Comparison of ENCODE assay signal across 8 mouse cellular contexts in the genomic region with DNA sequence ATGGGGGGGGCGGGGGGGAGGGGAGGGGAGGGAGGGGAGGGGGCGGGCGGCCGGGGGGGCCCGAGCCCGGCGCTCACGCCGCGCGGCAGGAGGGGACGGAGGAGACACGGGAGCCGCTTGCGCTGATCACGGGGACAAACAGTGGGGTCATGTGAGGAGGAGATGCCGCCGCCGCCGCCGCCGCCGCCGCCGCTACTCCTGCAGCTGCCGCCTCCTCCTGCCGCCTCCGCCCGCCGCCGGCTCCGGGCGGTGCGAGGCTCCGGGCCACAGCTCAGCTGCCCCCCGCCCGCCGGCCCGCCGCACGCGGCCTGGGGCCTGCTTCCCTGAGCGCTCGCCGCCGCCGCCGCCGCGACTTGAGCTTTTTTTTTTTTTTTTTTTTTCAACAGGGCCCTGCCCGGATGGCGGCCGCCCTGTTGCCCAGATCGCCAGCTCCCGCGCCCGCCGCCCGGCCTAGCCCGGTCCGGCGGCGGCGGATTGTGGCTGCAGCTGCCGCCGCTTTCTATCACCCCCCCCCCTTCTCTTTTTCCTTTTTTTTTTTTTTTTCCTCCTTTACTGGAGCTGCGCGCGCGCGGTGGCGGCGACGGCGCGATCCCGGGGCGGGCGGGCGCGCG. TPM values are rescaled to one million over a fixed set of nuclear protein-coding genes. Genes with fewer than 3 reads are reported as not detected.
DNase-seq lines count a peak whose midpoint lies in the region; ATAC-seq lines count a peak whose summit lies in the region.

Usf2 (minus strand) TSS at position 48 of the 611 bp plus-strand sequence.

- peaks cover 46% of the 10 kb centered on the region for H3K36me3 ChIP-seq in heart, embryonic 13.5 days
- H3K36me3 ChIP-seq in liver, embryonic 16.5 days (ENCODE audit: control insufficient read depth, insufficient read depth) = peaks cover 24% of the 10 kb centered on the region
- H3K36me3 ChIP-seq in neural tube, embryonic 13.5 days = peaks cover 48% of the 10 kb centered on the region

- peak within 1 kb of the TSS; percentile 89 for H3K4me2 ChIP-seq in heart, embryonic 13.5 days
- H3K4me2 ChIP-seq in liver, embryonic 16.5 days (ENCODE audit: low read depth, low read length) = peak within 1 kb of the TSS; percentile 88
- peak within 1 kb of the TSS; percentile 94 for H3K4me2 ChIP-seq in neural tube, embryonic 13.5 days

- no peaks in the 10 kb centered on the region for H3K9me3 ChIP-seq in heart, embryonic 13.5 days
- H3K9me3 ChIP-seq in liver, embryonic 16.5 days (replicated peaks; ENCODE audit: control insufficient read depth, low read length) = no peaks in the 10 kb centered on the region
- no peaks in the 10 kb centered on the region for H3K9me3 ChIP-seq in neural tube, embryonic 13.5 days

- no peaks in the 10 kb centered on the region for H3K27me3 ChIP-seq in heart, embryonic 13.5 days (replicated peaks)
- H3K27me3 ChIP-seq in liver, embryonic 16.5 days (ENCODE audit: control insufficient read depth, insufficient read depth, low read depth, low read length) = no peaks in the 10 kb centered on the region
- H3K27me3 ChIP-seq in neural tube, embryonic 13.5 days = no peaks in the 10 kb centered on the region

- WGBS in heart, embryonic 13.5 days = 0% methylated on average over 37 of the region's 82 CpGs
- under 1% methylated on average over 52 of the region's 82 CpGs for WGBS in liver, embryonic 16.5 days (ENCODE audit: insufficient replicate concordance)
- WGBS in neural tube, embryonic 13.5 days = under 1% methylated on average over 44 of the region's 82 CpGs

- 0 out of 2 replicates have a peak, but pooled peaks have one; percentile 32 for ATAC-seq in erythroid progenitor cell, adult 5-6 weeks (replicated peaks; ENCODE audit: low FRiP score, poor library complexity, severe bottlenecking)
- ATAC-seq in heart, embryonic 13.5 days (ENCODE audit: extremely low read depth, insufficient number of reproducible peaks, low FRiP score, low TSS enrichment) = peak; percentile 68
- peak; percentile 30 for ATAC-seq in liver, embryonic 16.5 days (ENCODE audit: low read depth)
- ATAC-seq in neural tube, embryonic 13.5 days (ENCODE audit: low read depth) = peak; percentile 44

- H3K4me1 ChIP-seq in heart, embryonic 13.5 days = peaks cover 19% of the 10 kb centered on the region
- H3K4me1 ChIP-seq in liver, embryonic 16.5 days (ENCODE audit: control insufficient read depth, low read depth, low read length) = peaks cover 22% of the 10 kb centered on the region
- peaks cover 47% of the 10 kb centered on the region for H3K4me1 ChIP-seq in neural tube, embryonic 13.5 days (replicated peaks)

- H3K4me3 ChIP-seq in heart, embryonic 13.5 days = peak within 1 kb of the TSS; percentile 96
- peak within 1 kb of the TSS; percentile 89 for H3K4me3 ChIP-seq in liver, embryonic 16.5 days (ENCODE audit: low read depth, low read length)
- H3K4me3 ChIP-seq in neural tube, embryonic 13.5 days = peak within 1 kb of the TSS; percentile 94

- H3K9ac ChIP-seq in heart, embryonic 13.5 days = peak within 1 kb of the TSS; percentile 100
- peak within 1 kb of the TSS; percentile 96 for H3K9ac ChIP-seq in liver, embryonic 16.5 days (ENCODE audit: low read depth, low read length)
- peak within 1 kb of the TSS; percentile 100 for H3K9ac ChIP-seq in neural tube, embryonic 13.5 days

- H3K27ac ChIP-seq in heart, embryonic 13.5 days (replicated peaks) = peak within 1 kb of the TSS; percentile 99
- peak within 1 kb of the TSS; percentile 94 for H3K27ac ChIP-seq in liver, embryonic 16.5 days (ENCODE audit: low read length)
- peak within 1 kb of the TSS; percentile 99 for H3K27ac ChIP-seq in neural tube, embryonic 13.5 days (replicated peaks)

- peak; percentile 67 to 69 for DNase-seq in CD8-positive naive resting alpha-beta T cell, adult 2 months (ENCODE audit: low read depth in 2 of 2, low spot score in 2 of 2)
- DNase-seq in brain, embryonic 18.5 days (ENCODE audit: low read depth, low spot score) = peak; percentile 64
- DNase-seq in kidney, postnatal 10 days = peak; percentile 90
- peak; percentile 86 for DNase-seq in testis, postnatal 14 days (ENCODE audit: low spot score)

RNA-seq across cellular contexts. Expression of gene Usf2, which starts in this region (rescaled TPM):
- total RNA-seq in erythroid progenitor cell, adult 5-6 weeks (2015; ENCODE audit: low replicate concordance) = 75.9 and 78.6 TPM in 2 replicates
- 121 and 139 TPM in 2 replicates for total RNA-seq in erythroid progenitor cell, adult 5-6 weeks (2017; ENCODE audit: low replicate concordance)
- polyA plus RNA-seq in heart, embryonic 13.5 days (2015; fragmentation: Nextera tagmentation; extraction: Ambion mirVana) = 16.8 and 17.3 TPM in 2 replicates
- polyA plus RNA-seq in liver, embryonic 16.5 days (2015; fragmentation: Nextera tagmentation; extraction: Ambion mirVana) = 7.9 and 9.0 TPM in 2 replicates
- 34.4 TPM in 2 replicates for polyA plus RNA-seq in neural tube, embryonic 13.5 days (2015; fragmentation: Nextera tagmentation; extraction: Ambion mirVana)

Comparison
In these comparisons a context has a peak if more than half of its experiments do, and no peak if none do; other contexts are left out.
1. Peak in every context shown above with its lines: DNase-seq, ATAC-seq, H3K4me3 ChIP-seq and H3K27ac ChIP-seq.